Mouse (Mus musculus) left cerebral cortex, postnatal 10 days (tissue): ENCODE results near the gene Rcor1. TPM values are rescaled to one million over a fixed set of nuclear protein-coding genes. Genes with fewer than 3 reads are reported as not detected.
"Not testable (repeated sequence)": the region's sequence is repeated elsewhere in the genome, so short reads cannot be mapped to it uniquely, and the experiment has no call there.

Experiments
- DNase-seq, 2 experiments: peaks; one replicate each; pipeline ENCODE4 v3.0.0; 2021 to 2022; ENCODE audit warnings: low spot score in 2 of 2, mixed read lengths in 1 of 2; ENCODE audit errors: extremely low spot score in 1 of 2
- intact Hi-C: fragments of 180-260 bp; cut with DNase I; formaldehyde crosslinking; loops from one replicate; pipeline ENCODE4 v1.15.1; 2025
- total RNA-seq, 2 experiments: library from RNA; stranded (reverse); gene quantifications; 2 replicates each; pipeline ENCODE4 v1.2.3; 2021

Rcor1 gene
- total RNA-seq, 2 experiments from 2014 or later: 18.0 to 18.3 TPM

- no peak for DNase-seq
- intact Hi-C loops: no loop called here
Measured at GRCm38 (mm10) chr12:111048201-111048600, 9.1 kb downstream of the Rcor1 start.

GRCm38 (mm10) chr12:111050256-111050655, 11.1 kb downstream of the Rcor1 start:
- intact Hi-C loops: no loop called here
- DNase-seq: no peak

- intact Hi-C loops: no loop called here
- DNase-seq: no peak
Measured at GRCm38 (mm10) chr12:111063361-111063760, 24.2 kb downstream of the Rcor1 start.

- DNase-seq: no peak
Measured at GRCm38 (mm10) chr12:111064220-111064619, 25.1 kb downstream of the Rcor1 start.

GRCm38 (mm10) chr12:111065330-111065729, 26.2 kb downstream of the Rcor1 start:
- intact Hi-C loops: no loop called here
- DNase-seq: no peak

More at GRCm38 (mm10) chr12:111064220-111064619, 25.1 kb downstream of the Rcor1 start:
- intact Hi-C loops: no loop called here

- no peak for DNase-seq
- intact Hi-C loops: no loop called here
Measured at GRCm38 (mm10) chr12:111067816-111068215, 28.7 kb downstream of the Rcor1 start.

GRCm38 (mm10) chr12:111069299-111069698, 30.1 kb downstream of the Rcor1 start:
- intact Hi-C loops, DNase-seq: not testable (repeated sequence)

GRCm38 (mm10) chr12:111071009-111071408, 31.9 kb downstream of the Rcor1 start:
- intact Hi-C loops: no loop called here
- DNase-seq: no peak

GRCm38 (mm10) chr12:111071477-111072152, 32.5 kb downstream of the Rcor1 start:
- intact Hi-C loops: no loop called here
- DNase-seq: peak; percentile 19 to 72

GRCm38 (mm10) chr12:111076385-111076965, 37.3 kb downstream of the Rcor1 start:
- intact Hi-C loops: no loop called here
- DNase-seq: no peak

- no peak for DNase-seq
- intact Hi-C loops: loop anchor here (5.0 kb wide), 1 partner anchor 82 kb away; the partner anchor contains the start of gene Traf3
Measured at GRCm38 (mm10) chr12:111085579-111085978, 46.4 kb downstream of the Rcor1 start.

GRCm38 (mm10) chr12:111087066-111087465, 47.9 kb downstream of the Rcor1 start:
- DNase-seq: no peak
- intact Hi-C loops: loop anchor here (5.0 kb wide), 1 partner anchor 80 kb away; the partner anchor contains the start of gene Traf3

GRCm38 (mm10) chr12:111088186-111088585, 49.0 kb downstream of the Rcor1 start:
- peak; percentile 64 to 86 for DNase-seq
- intact Hi-C loops: loop anchor here (5.0 kb wide), 1 partner anchor 79 kb away; the partner anchor contains the start of gene Traf3

- no peak for DNase-seq
- intact Hi-C loops: loop anchor here (5.0 kb wide), 1 partner anchor 79 kb away; the partner anchor contains the start of gene Traf3
Measured at GRCm38 (mm10) chr12:111088731-111089141, 49.6 kb downstream of the Rcor1 start.

- peak in 1 of 2 experiments; percentile 45 for DNase-seq
- intact Hi-C loops: loop anchor here (5.0 kb wide), 1 partner anchor 78 kb away; the partner anchor contains the start of gene Traf3
Measured at GRCm38 (mm10) chr12:111089145-111089544, 50.0 kb downstream of the Rcor1 start.

GRCm38 (mm10) chr12:111090801-111091200, 51.6 kb downstream of the Rcor1 start:
- intact Hi-C loops: no loop called here
- DNase-seq: no peak

GRCm38 (mm10) chr12:111091981-111092380, 52.8 kb downstream of the Rcor1 start:
- no peak for DNase-seq
- intact Hi-C loops: no loop called here

- intact Hi-C loops: no loop called here
- DNase-seq: no peak
Measured at GRCm38 (mm10) chr12:111094073-111094472, 54.9 kb downstream of the Rcor1 start.

- DNase-seq: no peak
- intact Hi-C loops: no loop called here
Measured at GRCm38 (mm10) chr12:111095086-111095485, 55.9 kb downstream of the Rcor1 start.

- no peak for DNase-seq
- intact Hi-C loops: no loop called here
Measured at GRCm38 (mm10) chr12:111096249-111096648, 57.1 kb downstream of the Rcor1 start.
